Mouse (Mus musculus) embryonic facial prominence, embryonic 13.5 days (tissue): ENCODE results near the gene Rpl18. TPM values are rescaled to one million over a fixed set of nuclear protein-coding genes. Genes with fewer than 3 reads are reported as not detected.
A peak's percentile ranks its signal among the peaks of the same experiment; 100 is the strongest.

Experiments
- ATAC-seq: fragments of 200-750 bp; cut with Nextera tagmentation; 2 replicates; pipeline ENCODE4 v1.8.0; 2017; ENCODE audit warnings: low read depth; ENCODE audit not compliant: insufficient number of reproducible peaks, insufficient read depth, low FRiP score, low TSS enrichment
- H3K27ac ChIP-seq: fragments of 300-500 bp; sonication (generic); 2 replicates; pipeline ENCODE4 v1.5.1; 2015; ENCODE audit warnings: moderate library complexity, mild to moderate bottlenecking, inconsistent platforms
- H3K27me3 ChIP-seq: fragments of 300-500 bp; sonication (generic); 2 replicates; pipeline ENCODE4 v1.6.1; 2015; ENCODE audit warnings: mild to moderate bottlenecking, inconsistent platforms
- H3K36me3 ChIP-seq: fragments of 300-500 bp; sonication (generic); 2 replicates; pipeline ENCODE4 v1.6.1; 2015; ENCODE audit warnings: mild to moderate bottlenecking, inconsistent platforms
- H3K4me1 ChIP-seq: fragments of 300-500 bp; sonication (generic); 2 replicates; pipeline ENCODE4 v1.6.1; 2015; ENCODE audit warnings: inconsistent platforms
- H3K4me2 ChIP-seq: fragments of 300-500 bp; sonication (generic); 2 replicates; pipeline ENCODE4 v1.6.1; 2015; ENCODE audit warnings: moderate library complexity, mild to moderate bottlenecking, inconsistent platforms
- H3K4me3 ChIP-seq: fragments of 300-500 bp; sonication (generic); 2 replicates; pipeline ENCODE4 v1.5.1; 2015; ENCODE audit warnings: mild to moderate bottlenecking, inconsistent platforms
- H3K9ac ChIP-seq: fragments of 300-500 bp; sonication (generic); 2 replicates; pipeline ENCODE4 v1.6.1; 2015; ENCODE audit warnings: mild to moderate bottlenecking, inconsistent platforms
- H3K9me3 ChIP-seq: fragments of 300-500 bp; sonication (generic); 2 replicates; pipeline ENCODE4 v1.6.1; 2016; ENCODE audit warnings: inconsistent platforms
- WGBS: fragments of 180-500 bp; shearing (Covaris S2); methylation state at CpG from one replicate; pipeline ENCODE4 v1.1.7; 2015; ENCODE audit warnings: mixed read lengths; 5-methylcytosine and 5-hydroxymethylcytosine counted together
- polyA plus RNA-seq: library from polyadenylated mRNA; unstranded; fragments of >200 nt; fragmentation: Nextera tagmentation; extraction: Ambion mirVana; gene quantifications from 2 replicates; pipeline ENCODE4 v1.2.1, GENCODE M21; 2015

The Rpl18 gene
- polyA plus RNA-seq, 1 experiment from 2014 or later, result 1,128 TPM

DNA sequence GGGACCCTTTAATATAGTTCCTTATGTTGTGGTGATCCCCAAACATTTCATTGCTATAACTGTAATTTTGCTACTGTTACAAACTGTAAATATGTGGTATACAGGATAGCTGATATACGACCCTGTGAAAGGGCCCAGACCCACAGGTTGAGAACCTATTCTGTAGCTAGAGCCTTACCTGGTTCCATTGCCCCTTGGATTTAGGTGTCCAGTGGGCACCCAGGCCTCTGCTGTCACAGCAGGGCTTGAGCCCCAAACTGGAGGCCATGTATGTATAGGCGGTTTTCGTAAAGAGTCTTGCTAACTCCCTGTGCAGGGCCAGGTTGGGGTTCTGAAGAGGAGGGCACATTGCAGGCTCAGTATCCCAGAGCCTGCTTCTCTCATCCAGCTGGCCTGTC is 1.2 kb downstream of the Rpl18 start:
- WGBS, result 80% methylated on average over 3 of the region's 3 CpGs
- no peak overlapping the region for H3K27ac ChIP-seq
- H3K4me3 ChIP-seq, result peak overlapping the region; percentile 83
- peak overlapping the region; percentile 99 for H3K9ac ChIP-seq
- peaks cover 45% of the 10 kb centered on the region for H3K4me1 ChIP-seq
- no peaks in the 10 kb centered on the region for H3K9me3 ChIP-seq
- no peaks in the 10 kb centered on the region for H3K27me3 ChIP-seq
- ATAC-seq, result no peak
- H3K36me3 ChIP-seq, result peaks cover 47% of the 10 kb centered on the region
- H3K4me2 ChIP-seq, result peak overlapping the region; percentile 93

DNA sequence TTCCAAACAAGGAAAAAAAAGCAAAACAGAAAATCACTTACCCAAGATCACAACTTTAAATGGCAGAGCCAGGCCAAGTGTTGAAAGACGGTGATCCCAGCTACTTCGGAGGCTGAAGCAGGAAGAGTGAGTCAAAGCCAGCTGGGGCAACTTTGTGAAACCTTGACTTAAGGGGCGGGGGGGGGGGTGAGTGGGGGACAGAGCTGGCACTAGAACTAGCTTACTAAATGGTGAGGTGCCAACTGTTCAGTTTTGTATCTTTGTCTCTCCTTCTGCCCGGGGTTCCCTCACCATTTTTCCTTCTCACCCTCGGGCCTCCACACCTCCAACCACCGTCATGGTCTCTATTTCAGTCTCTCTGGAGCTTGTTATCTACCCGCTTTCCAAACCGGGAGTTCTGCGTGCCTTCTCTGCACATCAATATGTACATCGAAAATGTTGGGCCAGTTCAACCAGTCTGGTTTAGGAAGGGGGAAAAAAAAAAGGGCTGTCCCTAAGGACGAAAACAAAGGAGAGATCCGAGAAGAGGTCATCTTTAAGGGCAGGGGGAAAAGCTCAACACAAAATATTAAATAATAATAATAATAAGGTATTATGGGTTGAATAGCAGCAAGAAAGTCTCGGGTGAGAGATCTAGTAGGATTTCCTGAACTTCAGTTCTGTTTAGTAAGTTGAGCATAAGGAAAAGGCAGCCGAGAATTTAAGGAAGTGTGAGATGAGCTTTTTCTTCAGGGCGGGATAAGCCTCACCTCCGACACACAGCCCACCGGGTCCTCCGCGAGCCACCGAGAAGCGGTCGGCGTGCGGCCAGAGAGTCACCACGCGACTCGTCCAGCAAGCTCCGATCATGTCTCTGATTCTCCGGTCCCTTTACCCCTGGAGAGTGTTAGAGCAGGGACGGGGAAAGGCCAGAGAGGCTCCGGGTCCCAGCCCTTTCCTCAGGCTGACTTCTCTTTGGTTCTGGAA is 2.0 kb downstream of the Rpl18 start:
- Histone ChIP-seq H3K4me1 (peaks cover 45% of the 10 kb centered on the region), H3K9me3 (no peaks in the 10 kb centered on the region), H3K9ac (peak overlapping the region; percentile 99), H3K36me3 (peaks cover 47% of the 10 kb centered on the region), H3K4me3 (peak overlapping the region; percentile 83), H3K27me3 (no peaks in the 10 kb centered on the region), H3K27ac (peak overlapping the region; percentile 95), H3K4me2 (peak overlapping the region; percentile 93)
- 9% methylated on average over 31 of the region's 31 CpGs for WGBS
- peak; percentile 2; the same call in 1 of the 2 replicates for ATAC-seq

GRCm38 (mm10) chr7:45717918-45718297 is 2.7 kb downstream of the Rpl18 start, which contains the start of gene Sphk2:
Gene Sphk2, minus strand, starts transcription at chr7:45718002.
- Histone ChIP-seq H3K36me3 (peaks cover 47% of the 10 kb centered on the region), H3K4me3 (peak within 1 kb of the TSS; percentile 83), H3K27ac (peak within 1 kb of the TSS; percentile 95), H3K9ac (peak within 1 kb of the TSS; percentile 99), H3K27me3 (no peaks in the 10 kb centered on the region), H3K4me2 (peak within 1 kb of the TSS; percentile 93), H3K9me3 (no peaks in the 10 kb centered on the region), H3K4me1 (peaks cover 45% of the 10 kb centered on the region)
- ATAC-seq, result peak; percentile 60
- under 1% methylated on average over 41 of the region's 41 CpGs for WGBS

DNA sequence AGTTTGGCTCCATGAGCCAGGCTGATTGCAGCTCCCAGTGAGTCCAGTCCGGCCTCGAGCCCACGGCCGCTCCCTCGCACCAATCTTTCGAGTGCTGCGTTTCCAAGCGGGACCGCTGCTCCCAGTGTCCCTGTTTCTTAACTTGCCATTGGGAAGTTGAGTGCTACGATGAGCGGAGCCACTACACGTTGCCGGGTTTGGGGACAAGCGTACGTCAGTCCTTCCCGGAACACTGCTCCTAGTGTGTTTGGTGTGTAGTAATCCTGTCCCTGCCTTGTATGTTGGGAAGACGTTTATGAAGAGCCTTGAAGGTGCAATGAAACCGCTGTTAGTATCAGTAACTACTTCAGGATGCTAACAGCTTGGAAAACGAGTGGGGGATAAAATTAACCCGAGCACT is 3.1 kb downstream of the Rpl18 start:
- no peak for ATAC-seq
- H3K27me3 ChIP-seq, result no peaks in the 10 kb centered on the region
- H3K36me3 ChIP-seq, result peaks cover 47% of the 10 kb centered on the region
- peak overlapping the region; percentile 83 for H3K4me3 ChIP-seq
- H3K9ac ChIP-seq, result peak overlapping the region; percentile 99
- H3K27ac ChIP-seq, result peak overlapping the region; percentile 95
- under 1% methylated on average over 20 of the region's 20 CpGs for WGBS
- peak overlapping the region; percentile 93 for H3K4me2 ChIP-seq
- H3K9me3 ChIP-seq, result no peaks in the 10 kb centered on the region
- peaks cover 45% of the 10 kb centered on the region for H3K4me1 ChIP-seq

GRCm38 (mm10) chr7:45719180-45719579 is 3.9 kb downstream of the Rpl18 start:
- Histone ChIP-seq H3K4me3 (peak overlapping the region; percentile 83), H3K9ac (peak overlapping the region; percentile 99), H3K9me3 (no peaks in the 10 kb centered on the region), H3K27ac (peak overlapping the region; percentile 95), H3K27me3 (no peaks in the 10 kb centered on the region), H3K4me2 (peak overlapping the region; percentile 93), H3K36me3 (peaks cover 52% of the 10 kb centered on the region), H3K4me1 (peaks cover 41% of the 10 kb centered on the region)
- ATAC-seq, result no peak
- WGBS, result 83% methylated on average over 10 of the region's 10 CpGs

- Histone ChIP-seq H3K4me1 (peaks cover 35% of the 10 kb centered on the region), H3K9me3 (no peaks in the 10 kb centered on the region), H3K4me3 (peak overlapping the region; percentile 83; the same call in 1 of the 2 replicates), H3K9ac (peak overlapping the region; percentile 99), H3K4me2 (peak overlapping the region; percentile 93), H3K27ac (no peak overlapping the region), H3K36me3 (peaks cover 59% of the 10 kb centered on the region), H3K27me3 (no peaks in the 10 kb centered on the region)
- WGBS, result 90% methylated on average over 16 of the region's 16 CpGs
- ATAC-seq, result no peak
Observed at GRCm38 (mm10) chr7:45719738-45720412, 4.6 kb downstream of the Rpl18 start.

GRCm38 (mm10) chr7:45720413-45721233 is 5.4 kb downstream of the Rpl18 start, which contains the start of gene Fam83e:
Gene Fam83e, plus strand, starts transcription at chr7:45721212.
- 0 out of 2 replicates have a peak within 1 kb of the TSS, but pooled peaks have one; percentile 83 for H3K4me3 ChIP-seq
- peak within 1 kb of the TSS; percentile 99; the same call in 1 of the 2 replicates for H3K9ac ChIP-seq
- 83% methylated on average over 14 of the region's 14 CpGs for WGBS
- ATAC-seq, result 0 out of 2 replicates have a peak, but pooled peaks have one; percentile 22
- no peak within 1 kb of the TSS; the same call in 1 of the 2 replicates for H3K27ac ChIP-seq
- H3K4me1 ChIP-seq, result peaks cover 32% of the 10 kb centered on the region
- H3K4me2 ChIP-seq, result no peak within 1 kb of the TSS
- H3K36me3 ChIP-seq, result peaks cover 66% of the 10 kb centered on the region
- no peaks in the 10 kb centered on the region for H3K27me3 ChIP-seq
- no peaks in the 10 kb centered on the region for H3K9me3 ChIP-seq

DNA sequence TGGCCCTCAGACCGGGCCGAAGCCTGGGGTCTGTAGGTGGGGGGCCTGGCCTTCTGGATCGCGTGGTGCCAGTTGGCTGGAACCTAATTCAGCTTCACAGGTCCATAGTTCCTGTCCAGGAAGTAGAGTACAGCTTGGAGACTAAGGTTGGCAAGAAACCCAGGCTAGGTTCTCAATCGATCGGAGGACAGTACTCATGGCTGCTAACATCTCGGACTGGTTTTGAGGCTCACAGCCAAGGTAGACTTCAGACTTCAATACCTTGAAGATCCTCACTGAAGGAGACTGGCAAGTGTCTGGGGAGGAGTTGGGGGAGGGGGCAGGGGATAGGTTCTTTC is 5.9 kb downstream of the Rpl18 start:
- Histone ChIP-seq H3K27me3 (no peaks in the 10 kb centered on the region), H3K27ac (no peak overlapping the region; the same call in 1 of the 2 replicates), H3K4me1 (peaks cover 26% of the 10 kb centered on the region), H3K4me3 (no peak overlapping the region), H3K9me3 (no peaks in the 10 kb centered on the region), H3K9ac (0 out of 2 replicates have a peak overlapping the region, but pooled peaks have one; percentile 27), H3K36me3 (peaks cover 72% of the 10 kb centered on the region), H3K4me2 (no peak overlapping the region)
- ATAC-seq, result no peak
- WGBS, result 78% methylated on average over 7 of the region's 7 CpGs

GRCm38 (mm10) chr7:45721642-45722347 is 6.5 kb downstream of the Rpl18 start:
- Histone ChIP-seq H3K4me3 (no peak overlapping the region), H3K4me1 (peaks cover 20% of the 10 kb centered on the region), H3K36me3 (peaks cover 78% of the 10 kb centered on the region), H3K27ac (no peak overlapping the region), H3K4me2 (no peak overlapping the region), H3K9me3 (no peaks in the 10 kb centered on the region), H3K9ac (peak overlapping the region; percentile 40; the same call in 1 of the 2 replicates), H3K27me3 (no peaks in the 10 kb centered on the region)
- 64% methylated on average over 13 of the region's 13 CpGs for WGBS
- no peak for ATAC-seq

- ATAC-seq, result no peak
- WGBS, result 85% methylated on average over 13 of the region's 13 CpGs
- H3K36me3 ChIP-seq, result peaks cover 83% of the 10 kb centered on the region
Observed at GRCm38 (mm10) chr7:45722348-45722713, 7.1 kb downstream of the Rpl18 start.

More at GRCm38 (mm10) chr7:45722348-45722713, 7.1 kb downstream of the Rpl18 start:
- Histone ChIP-seq H3K9ac (peak overlapping the region; percentile 40; the same call in 1 of the 2 replicates), H3K27me3 (no peaks in the 10 kb centered on the region), H3K27ac (no peak overlapping the region), H3K4me1 (peaks cover 16% of the 10 kb centered on the region), H3K4me2 (no peak overlapping the region), H3K9me3 (no peaks in the 10 kb centered on the region), H3K4me3 (no peak overlapping the region)
